Mouse (Mus musculus) stomach, embryonic 15.5 days (tissue): Measurements from ENCODE around the gene Ssr1. TPM values are rescaled to one million over a fixed set of nuclear protein-coding genes. Genes with fewer than 3 reads are reported as not detected.

Experiments used
- ATAC-seq: fragments of 200-750 bp; cut with Nextera tagmentation; 2 replicates; pipeline ENCODE4 v1.8.0; 2017; ENCODE audit warnings: low read depth, moderate number of reproducible peaks, moderate TSS enrichment; ENCODE audit not compliant: insufficient read depth, low FRiP score
- H3K27ac ChIP-seq: fragments of 300-500 bp; sonication (generic); 2 replicates; pipeline ENCODE4 v1.5.1; 2015; ENCODE audit warnings: mild to moderate bottlenecking, inconsistent platforms
- H3K27me3 ChIP-seq: fragments of 300-500 bp; sonication (generic); replicated peaks from 2 replicates; pipeline ENCODE4 v1.6.1; 2015; ENCODE audit warnings: inconsistent platforms
- H3K36me3 ChIP-seq: fragments of 300-500 bp; sonication (generic); 2 replicates; pipeline ENCODE4 v1.6.1; 2015; ENCODE audit warnings: inconsistent platforms
- H3K4me1 ChIP-seq: fragments of 300-500 bp; sonication (generic); 2 replicates; pipeline ENCODE4 v1.6.1; 2015; ENCODE audit warnings: inconsistent platforms
- H3K4me2 ChIP-seq: fragments of 300-500 bp; sonication (generic); 2 replicates; pipeline ENCODE4 v1.6.1; 2015; ENCODE audit warnings: mild to moderate bottlenecking, inconsistent platforms
- H3K4me3 ChIP-seq: fragments of 300-500 bp; sonication (generic); replicated peaks from 2 replicates; pipeline ENCODE4 v1.5.1; 2015; ENCODE audit warnings: inconsistent platforms
- H3K9ac ChIP-seq: fragments of 300-500 bp; sonication (generic); 2 replicates; pipeline ENCODE4 v1.6.1; 2015; ENCODE audit warnings: inconsistent platforms
- H3K9me3 ChIP-seq: fragments of 300-500 bp; sonication (generic); 2 replicates; pipeline ENCODE4 v1.6.1; 2016; ENCODE audit warnings: inconsistent platforms
- WGBS: fragments of 180-500 bp; shearing (Covaris S2); methylation state at CpG from one replicate; pipeline ENCODE4 v1.1.7; 2015; 5-methylcytosine and 5-hydroxymethylcytosine counted together
- polyA plus RNA-seq: library from polyadenylated mRNA; unstranded; fragments of >200 nt; fragmentation: Nextera tagmentation; extraction: Ambion mirVana; gene quantifications from 2 replicates; pipeline ENCODE4 v1.2.1, GENCODE M21; 2015

The Ssr1 gene
- polyA plus RNA-seq, 1 experiment from 2014 or later, result 149 TPM

GRCm38 (mm10) chr13:37929532-37929931, 64.5 kb downstream of the Ssr1 start:
- 88% methylated on average over 17 of the region's 17 CpGs for WGBS
- Histone ChIP-seq H3K4me3 (no peak overlapping the region), H3K9ac (no peak overlapping the region), H3K9me3 (no peaks in the 10 kb centered on the region), H3K27me3 (no peaks in the 10 kb centered on the region), H3K4me2 (no peak overlapping the region), H3K4me1 (0 out of 2 replicates have a peak, but pooled peaks cover 3% of the 10 kb centered on the region), H3K36me3 (peaks cover 51% of the 10 kb centered on the region), H3K27ac (no peak overlapping the region)
- no peak for ATAC-seq

- ATAC-seq, result no peak
- H3K36me3 ChIP-seq, result peaks cover 30% of the 10 kb centered on the region
- H3K9ac ChIP-seq, result no peak overlapping the region
- no peak overlapping the region for H3K27ac ChIP-seq
- no peak overlapping the region for H3K4me3 ChIP-seq
- 86% methylated on average over 3 of the region's 3 CpGs for WGBS
- H3K4me1 ChIP-seq, result 0 out of 2 replicates have a peak, but pooled peaks cover 3% of the 10 kb centered on the region
- H3K4me2 ChIP-seq, result no peak overlapping the region
- H3K27me3 ChIP-seq, result no peaks in the 10 kb centered on the region
- H3K9me3 ChIP-seq, result no peaks in the 10 kb centered on the region
Observed at GRCm38 (mm10) chr13:37926394-37926793, 67.6 kb downstream of the Ssr1 start.

GRCm38 (mm10) chr13:37924461-37924948, 69.5 kb downstream of the Ssr1 start:
- Histone ChIP-seq H3K9me3 (no peaks in the 10 kb centered on the region), H3K27me3 (no peaks in the 10 kb centered on the region), H3K9ac (no peak overlapping the region), H3K4me3 (no peak overlapping the region), H3K4me2 (no peak overlapping the region), H3K4me1 (no peaks in the 10 kb centered on the region), H3K27ac (no peak overlapping the region), H3K36me3 (peaks cover 17% of the 10 kb centered on the region)
- WGBS, result 61% methylated on average over 4 of the region's 4 CpGs
- no peak for ATAC-seq

GRCm38 (mm10) chr13:37923643-37924460, 70.2 kb downstream of the Ssr1 start:
- H3K27me3 ChIP-seq, result no peaks in the 10 kb centered on the region
- H3K36me3 ChIP-seq, result peaks cover 13% of the 10 kb centered on the region; the same call in 1 of the 2 replicates
- no peak overlapping the region for H3K4me3 ChIP-seq
- no peak overlapping the region for H3K9ac ChIP-seq
- 78% methylated on average over 10 of the region's 10 CpGs for WGBS
- ATAC-seq, result no peak
- no peaks in the 10 kb centered on the region for H3K9me3 ChIP-seq
- no peak overlapping the region for H3K4me2 ChIP-seq
- H3K4me1 ChIP-seq, result no peaks in the 10 kb centered on the region
- no peak overlapping the region for H3K27ac ChIP-seq

GRCm38 (mm10) chr13:37923091-37923490, 70.9 kb downstream of the Ssr1 start:
- no peak for ATAC-seq
- 86% methylated on average over 4 of the region's 4 CpGs for WGBS
- no peak overlapping the region for H3K4me2 ChIP-seq
- H3K9me3 ChIP-seq, result no peaks in the 10 kb centered on the region
- no peaks in the 10 kb centered on the region for H3K27me3 ChIP-seq
- no peak overlapping the region for H3K4me3 ChIP-seq
- no peak overlapping the region for H3K27ac ChIP-seq
- H3K9ac ChIP-seq, result no peak overlapping the region
- peaks cover 12% of the 10 kb centered on the region; the same call in 1 of the 2 replicates for H3K36me3 ChIP-seq
- H3K4me1 ChIP-seq, result no peaks in the 10 kb centered on the region

- Histone ChIP-seq H3K9me3 (no peaks in the 10 kb centered on the region), H3K4me2 (no peak overlapping the region), H3K27me3 (no peaks in the 10 kb centered on the region), H3K27ac (no peak overlapping the region), H3K4me3 (no peak overlapping the region), H3K4me1 (no peaks in the 10 kb centered on the region), H3K36me3 (peaks cover 21% of the 10 kb centered on the region), H3K9ac (no peak overlapping the region)
- WGBS, result 63% methylated on average over 2 of the region's 2 CpGs
- ATAC-seq, result no peak
Observed at GRCm38 (mm10) chr13:37920727-37921126, 73.3 kb downstream of the Ssr1 start.

- Histone ChIP-seq H3K27ac (no peak overlapping the region), H3K27me3 (no peaks in the 10 kb centered on the region), H3K4me2 (no peak overlapping the region), H3K9me3 (no peaks in the 10 kb centered on the region), H3K4me3 (no peak overlapping the region), H3K4me1 (no peaks in the 10 kb centered on the region), H3K36me3 (peaks cover 21% of the 10 kb centered on the region), H3K9ac (no peak overlapping the region)
- ATAC-seq, result no peak
- 84% methylated on average over 3 of the region's 3 CpGs for WGBS
Observed at GRCm38 (mm10) chr13:37919711-37920277, 74.2 kb downstream of the Ssr1 start.

- no peak overlapping the region for H3K4me2 ChIP-seq
- 83% methylated on average over 15 of the region's 15 CpGs for WGBS
- no peak overlapping the region for H3K4me3 ChIP-seq
- no peaks in the 10 kb centered on the region for H3K9me3 ChIP-seq
- no peak for ATAC-seq
- peaks cover 21% of the 10 kb centered on the region for H3K36me3 ChIP-seq
- H3K27me3 ChIP-seq, result no peaks in the 10 kb centered on the region
- no peak overlapping the region for H3K9ac ChIP-seq
- no peak overlapping the region for H3K27ac ChIP-seq
- H3K4me1 ChIP-seq, result no peaks in the 10 kb centered on the region
Observed at GRCm38 (mm10) chr13:37918336-37919261, 75.4 kb downstream of the Ssr1 start.

Other genes starting within 250 kb of the Ssr1 start
- gene Rreb1, start 215.8 kb downstream of the Ssr1 start, polyA plus RNA-seq, result 12.8 and 16.0 TPM in 2 replicates
- gene Riok1, start 42.8 kb upstream of the Ssr1 start, polyA plus RNA-seq, result 48.1 and 51.1 TPM in 2 replicates
- 0.98 and 1.2 TPM in 2 replicates for gene Cage1, start 42.9 kb upstream of the Ssr1 start, polyA plus RNA-seq
- gene Dsp, start 157.1 kb upstream of the Ssr1 start, polyA plus RNA-seq, result 18.7 and 24.2 TPM in 2 replicates
- gene Snrnp48, start 210.7 kb upstream of the Ssr1 start, polyA plus RNA-seq, result 37.8 and 38.1 TPM in 2 replicates